Mouse (Mus musculus): ENCODE measurements around the gene Abhd13. TPM values are rescaled to one million over a fixed set of nuclear protein-coding genes. Genes with fewer than 3 reads are reported as not detected.

Abhd13 gene
- polyA plus RNA-seq, 1 experiment from 2014 or later = 14.6 TPM

DNA sequence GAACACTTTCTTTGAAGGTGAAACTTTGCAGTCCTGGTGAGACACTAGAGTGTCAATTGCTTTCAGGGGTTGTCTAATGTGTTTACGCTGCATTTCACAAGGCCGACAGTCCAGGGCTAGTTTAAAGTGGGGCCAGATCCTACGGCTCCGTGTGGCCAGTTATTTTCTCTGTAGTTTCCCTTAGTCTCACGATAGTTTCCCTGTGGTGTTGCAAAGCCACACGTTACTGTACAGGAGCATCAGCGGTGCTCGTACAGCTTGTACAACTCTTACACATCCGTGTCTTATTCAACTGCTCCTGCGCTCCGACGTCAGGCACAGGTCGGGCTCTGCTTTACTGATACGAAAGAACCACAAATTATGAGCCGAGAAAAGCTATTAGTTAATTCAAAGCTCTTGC, 491 bp upstream of the Abhd13 start:
- H3K27ac ChIP-seq (ENCODE audit: low read depth, low read length) = no peak overlapping the region
- H3K27me3 ChIP-seq (replicated peaks; ENCODE audit: control insufficient read depth, insufficient read depth, low read length) = no peaks in the 10 kb centered on the region
- H3K4me1 ChIP-seq (replicated peaks; ENCODE audit: control insufficient read depth, insufficient read depth, low read length) = 0 out of 2 replicates have a peak, but pooled peaks cover 7% of the 10 kb centered on the region
- H3K4me2 ChIP-seq (replicated peaks; ENCODE audit: low read depth) = peak overlapping the region; percentile 64
- H3K9ac ChIP-seq (ENCODE audit: low read depth, low read length) = peak overlapping the region; percentile 94
- WGBS = 34% methylated on average over 15 of the region's 15 CpGs
- ATAC-seq = no peak
- peaks cover 9% of the 10 kb centered on the region; the same call in 1 of the 2 replicates for H3K36me3 ChIP-seq (ENCODE audit: control insufficient read depth, insufficient read depth)
- peak overlapping the region; percentile 99 for H3K4me3 ChIP-seq (ENCODE audit: low read depth, low read length)
- no peaks in the 10 kb centered on the region for H3K9me3 ChIP-seq (ENCODE audit: control insufficient read depth)
- no peak for TF ChIP-seq CTCF (IDR thresholded peaks at IDR 0.05; ENCODE audit: low read depth)

GRCm38 (mm10) chr8:9978475-9979230, 1.1 kb downstream of the Abhd13 start:
- TF ChIP-seq CTCF (IDR thresholded peaks at IDR 0.05; ENCODE audit: low read depth) = no peak
- Histone ChIP-seq H3K4me3 (ENCODE audit: low read depth, low read length) (peak overlapping the region; percentile 99), H3K9ac (ENCODE audit: low read depth, low read length) (peak overlapping the region; percentile 94), H3K27ac (ENCODE audit: low read depth, low read length) (peak overlapping the region; percentile 95; the same call in 1 of the 2 replicates), H3K9me3 (ENCODE audit: control insufficient read depth) (no peaks in the 10 kb centered on the region), H3K4me2 (replicated peaks; ENCODE audit: low read depth) (peak overlapping the region; percentile 64), H3K4me1 (replicated peaks; ENCODE audit: control insufficient read depth, insufficient read depth, low read length) (0 out of 2 replicates have a peak, but pooled peaks cover 7% of the 10 kb centered on the region), H3K36me3 (ENCODE audit: control insufficient read depth, insufficient read depth) (peaks cover 8% of the 10 kb centered on the region; the same call in 1 of the 2 replicates), H3K27me3 (replicated peaks; ENCODE audit: control insufficient read depth, insufficient read depth, low read length) (no peaks in the 10 kb centered on the region)
- ATAC-seq = no peak
- 39% methylated on average over 18 of the region's 18 CpGs for WGBS

DNA sequence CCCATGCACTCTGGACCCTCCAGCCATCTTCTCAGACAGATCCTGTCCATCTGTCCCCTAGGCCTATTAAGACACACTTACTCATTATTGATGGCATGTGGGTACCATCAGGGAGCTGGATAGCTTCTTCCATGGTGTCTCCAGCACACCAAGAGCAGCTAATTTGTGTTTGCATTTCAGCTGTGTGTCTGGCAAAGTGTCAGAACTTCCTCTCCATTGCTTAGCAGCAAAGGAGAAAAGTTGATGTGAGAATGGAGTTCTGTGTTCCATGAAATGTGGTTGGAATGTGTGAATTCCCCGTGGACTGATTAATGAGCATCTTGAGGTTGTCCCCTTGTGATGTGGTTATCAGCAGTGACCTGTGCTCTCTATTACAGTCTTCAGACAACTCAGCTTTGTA, 2.2 kb downstream of the Abhd13 start:
- Histone ChIP-seq H3K9ac (ENCODE audit: low read depth, low read length) (no peak overlapping the region), H3K27ac (ENCODE audit: low read depth, low read length) (no peak overlapping the region), H3K4me1 (replicated peaks; ENCODE audit: control insufficient read depth, insufficient read depth, low read length) (0 out of 2 replicates have a peak, but pooled peaks cover 7% of the 10 kb centered on the region), H3K4me2 (replicated peaks; ENCODE audit: low read depth) (no peak overlapping the region), H3K9me3 (ENCODE audit: control insufficient read depth) (no peaks in the 10 kb centered on the region), H3K4me3 (ENCODE audit: low read depth, low read length) (no peak overlapping the region), H3K36me3 (ENCODE audit: control insufficient read depth, insufficient read depth) (peaks cover 17% of the 10 kb centered on the region), H3K27me3 (replicated peaks; ENCODE audit: control insufficient read depth, insufficient read depth, low read length) (no peaks in the 10 kb centered on the region)
- 48% methylated on average over 1 of the region's 1 CpGs for WGBS
- TF ChIP-seq CTCF (IDR thresholded peaks at IDR 0.05; ENCODE audit: low read depth) = no peak
- no peak for ATAC-seq

DNA sequence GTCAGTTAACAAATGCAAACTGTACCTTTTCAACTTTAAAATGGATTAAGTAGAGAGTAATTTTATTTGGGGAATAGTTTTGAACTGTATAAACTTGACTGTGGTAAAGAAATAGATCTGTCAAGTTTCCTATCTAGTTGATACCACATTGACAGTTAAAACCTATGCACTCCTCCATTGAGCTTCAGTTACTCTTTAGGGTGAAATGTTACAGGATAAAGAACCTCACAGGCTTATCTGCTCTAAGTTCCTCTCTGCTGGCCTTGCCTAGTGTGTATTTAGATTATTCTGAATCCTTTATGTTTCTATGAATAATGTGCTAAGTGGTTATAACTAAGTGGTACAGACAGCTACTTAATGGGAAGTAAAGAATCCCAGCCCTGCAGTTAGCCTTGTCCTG, 2.7 kb downstream of the Abhd13 start:
- Histone ChIP-seq H3K27ac (ENCODE audit: low read depth, low read length) (no peak overlapping the region), H3K36me3 (ENCODE audit: control insufficient read depth, insufficient read depth) (peaks cover 17% of the 10 kb centered on the region), H3K4me1 (replicated peaks; ENCODE audit: control insufficient read depth, insufficient read depth, low read length) (0 out of 2 replicates have a peak, but pooled peaks cover 7% of the 10 kb centered on the region), H3K9ac (ENCODE audit: low read depth, low read length) (no peak overlapping the region), H3K4me3 (ENCODE audit: low read depth, low read length) (no peak overlapping the region), H3K9me3 (ENCODE audit: control insufficient read depth) (no peaks in the 10 kb centered on the region), H3K27me3 (replicated peaks; ENCODE audit: control insufficient read depth, insufficient read depth, low read length) (no peaks in the 10 kb centered on the region), H3K4me2 (replicated peaks; ENCODE audit: low read depth) (no peak overlapping the region)
- no peak for TF ChIP-seq CTCF (IDR thresholded peaks at IDR 0.05; ENCODE audit: low read depth)
- no peak for ATAC-seq

GRCm38 (mm10) chr8:10004115-10004514, 26.6 kb downstream of the Abhd13 start:
- H3K4me2 ChIP-seq (replicated peaks; ENCODE audit: low read depth) = no peak overlapping the region
- H3K4me1 ChIP-seq (replicated peaks; ENCODE audit: control insufficient read depth, insufficient read depth, low read length) = no peaks in the 10 kb centered on the region; the same call in 1 of the 2 replicates
- 88% methylated on average over 7 of the region's 7 CpGs for WGBS
- no peak for ATAC-seq
- no peaks in the 10 kb centered on the region for H3K36me3 ChIP-seq (ENCODE audit: control insufficient read depth, insufficient read depth)
- no peak for TF ChIP-seq CTCF (IDR thresholded peaks at IDR 0.05; ENCODE audit: low read depth)
- H3K4me3 ChIP-seq (ENCODE audit: low read depth, low read length) = no peak overlapping the region
- H3K27ac ChIP-seq (ENCODE audit: low read depth, low read length) = no peak overlapping the region
- no peaks in the 10 kb centered on the region for H3K9me3 ChIP-seq (ENCODE audit: control insufficient read depth)
- H3K9ac ChIP-seq (ENCODE audit: low read depth, low read length) = no peak overlapping the region
- no peaks in the 10 kb centered on the region for H3K27me3 ChIP-seq (replicated peaks; ENCODE audit: control insufficient read depth, insufficient read depth, low read length)

DNA sequence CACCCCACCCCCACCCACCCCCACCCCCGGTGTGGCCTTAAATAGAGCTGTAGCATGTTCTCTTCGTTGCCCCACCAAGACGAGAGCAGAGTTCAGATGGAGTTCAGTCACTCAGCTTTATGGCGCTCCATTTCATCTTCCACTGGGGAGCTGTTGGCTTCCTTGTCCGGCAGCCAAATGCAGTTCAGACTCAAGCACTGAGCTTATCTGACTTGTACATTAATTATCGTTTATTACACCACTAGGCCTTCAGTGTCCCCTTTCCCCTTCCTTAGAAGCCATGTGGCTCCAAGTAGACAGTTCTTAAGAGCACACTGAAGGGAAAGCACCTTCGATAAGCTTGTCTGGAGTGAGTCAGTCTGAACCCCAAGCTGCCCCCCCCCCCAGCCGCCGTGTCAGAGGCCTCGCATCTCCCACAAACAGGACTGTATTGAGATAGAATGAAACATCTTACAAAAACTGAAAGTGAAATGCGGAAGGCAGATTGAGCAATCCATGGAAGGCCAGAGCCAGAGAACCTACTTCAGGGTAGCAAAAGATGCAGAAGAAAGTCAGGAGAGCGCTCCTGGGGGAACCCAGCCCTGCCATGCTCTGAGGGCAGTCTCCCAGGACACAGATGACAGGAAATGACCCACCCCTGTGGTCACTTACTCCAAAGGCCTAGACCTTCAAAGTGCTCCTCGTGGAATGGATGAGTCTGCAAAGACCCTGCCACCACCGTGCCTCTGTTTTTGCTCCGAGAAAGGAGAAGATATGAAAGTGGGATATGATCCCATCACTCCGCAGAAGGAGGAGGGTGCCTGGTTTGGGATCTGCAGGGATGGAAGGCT, 28.9 kb downstream of the Abhd13 start, which contains the start of gene Tnfsf13b:
Gene Tnfsf13b (plus strand): TSS at position 312 of the 830 bp plus-strand sequence.
- no peak for TF ChIP-seq CTCF (IDR thresholded peaks at IDR 0.05; ENCODE audit: low read depth)
- ATAC-seq = peak; percentile 95
- Histone ChIP-seq H3K27me3 (replicated peaks; ENCODE audit: control insufficient read depth, insufficient read depth, low read length) (no peaks in the 10 kb centered on the region), H3K4me2 (replicated peaks; ENCODE audit: low read depth) (peak within 1 kb of the TSS; percentile 79), H3K27ac (ENCODE audit: low read depth, low read length) (peak within 1 kb of the TSS; percentile 21), H3K4me3 (ENCODE audit: low read depth, low read length) (peak within 1 kb of the TSS; percentile 32), H3K9me3 (ENCODE audit: control insufficient read depth) (no peaks in the 10 kb centered on the region), H3K36me3 (ENCODE audit: control insufficient read depth, insufficient read depth) (no peaks in the 10 kb centered on the region), H3K9ac (ENCODE audit: low read depth, low read length) (no peak within 1 kb of the TSS), H3K4me1 (replicated peaks; ENCODE audit: control insufficient read depth, insufficient read depth, low read length) (no peaks in the 10 kb centered on the region; the same call in 1 of the 2 replicates)
- 21% methylated on average over 16 of the region's 16 CpGs for WGBS

Measured in intestine, postnatal 0 days (tissue).